ENCODE assay signal across 8 mouse cellular contexts in genomic region chr10:85044191-85044711, GRCm38 (mm10). TPM values are rescaled to one million over a fixed set of nuclear protein-coding genes. Genes with fewer than 3 reads are reported as not detected.
DNase-seq lines count a peak whose midpoint lies in the region; ATAC-seq and TF ChIP-seq lines count a peak whose summit lies in the region.

No protein-coding gene starts in this region.

- DNase-seq in left cerebral cortex, postnatal 4 days: peak; percentile 20
- DNase-seq in left cerebral cortex, postnatal 36 days (ENCODE audit: low spot score in 2 of 2): no peak
- no peak for DNase-seq in heart, embryonic 10.5 days (ENCODE audit: low spot score)
- peak; percentile 4 for DNase-seq in limb, embryonic 14.5 days (ENCODE audit: low spot score)
- DNase-seq in midbrain, postnatal 0 days (ENCODE audit: low spot score): peak; percentile 77
- DNase-seq in spleen, adult 18-20 months: no peak
- no peak for DNase-seq in gastrocnemius, postnatal 10 days

- H3K9me3 ChIP-seq in heart, embryonic 10.5 days: no peaks in the 10 kb centered on the region
- H3K9me3 ChIP-seq in limb, embryonic 14.5 days (ENCODE audit: control insufficient read depth, low read length): no peaks in the 10 kb centered on the region
- H3K9me3 ChIP-seq in midbrain, postnatal 0 days (ENCODE audit: low read length): no peaks in the 10 kb centered on the region

- WGBS in heart, embryonic 10.5 days: 18% methylated on average over 17 of the region's 17 CpGs
- WGBS in limb, embryonic 14.5 days: 32% methylated on average over 17 of the region's 17 CpGs
- 11% methylated on average over 17 of the region's 17 CpGs for WGBS in midbrain, postnatal 0 days

- H3K4me3 ChIP-seq in heart, embryonic 10.5 days: peak overlapping the region; percentile 57
- 0 out of 2 replicates have a peak overlapping the region, but pooled peaks have one; percentile 10 for H3K4me3 ChIP-seq in limb, embryonic 14.5 days (replicated peaks; ENCODE audit: low read length)
- H3K4me3 ChIP-seq in midbrain, postnatal 0 days (ENCODE audit: low read depth, low read length): no peak overlapping the region

- H3K27ac ChIP-seq in heart, embryonic 10.5 days: peak overlapping the region; percentile 86
- no peak overlapping the region for H3K27ac ChIP-seq in limb, embryonic 14.5 days (replicated peaks; ENCODE audit: low read depth, low read length)
- no peak overlapping the region for H3K27ac ChIP-seq in midbrain, postnatal 0 days (ENCODE audit: low read depth, low read length)

- TF ChIP-seq POLR2A in limb, embryonic 14.5 days (IDR thresholded peaks at IDR 0.05; ENCODE audit: borderline replicate concordance, extremely low read depth, insufficient read depth, insufficient read length): no peak

- H3K4me1 ChIP-seq in heart, embryonic 10.5 days: peaks cover 5% of the 10 kb centered on the region
- peaks cover 4% of the 10 kb centered on the region; the same call in 1 of the 2 replicates for H3K4me1 ChIP-seq in limb, embryonic 14.5 days (ENCODE audit: control insufficient read depth, insufficient read depth, low read length)
- H3K4me1 ChIP-seq in midbrain, postnatal 0 days (ENCODE audit: insufficient read depth, low read length): no peaks in the 10 kb centered on the region

- intact Hi-C loops in left cerebral cortex, postnatal 4 days (cut with DNase I): no loop called here
- intact Hi-C loops in left cerebral cortex, postnatal 36 days (cut with DNase I): loop anchor here (2.0 to 10.0 kb wide), 2 partner anchors 403 to 529 kb away; no protein-coding TSS in a partner anchor

- no peaks in the 10 kb centered on the region for H3K36me3 ChIP-seq in heart, embryonic 10.5 days
- H3K36me3 ChIP-seq in limb, embryonic 14.5 days (ENCODE audit: control insufficient read depth, insufficient read depth, low read length): no peaks in the 10 kb centered on the region
- no peaks in the 10 kb centered on the region for H3K36me3 ChIP-seq in midbrain, postnatal 0 days (ENCODE audit: insufficient read depth, low read length)

- H3K9ac ChIP-seq in limb, embryonic 14.5 days (ENCODE audit: low read depth, low read length, severe bottlenecking): no peak overlapping the region
- H3K9ac ChIP-seq in midbrain, postnatal 0 days (replicated peaks; ENCODE audit: low read length, poor library complexity, severe bottlenecking): no peak overlapping the region

- H3K27me3 ChIP-seq in heart, embryonic 10.5 days (ENCODE audit: insufficient read depth, poor library complexity, severe bottlenecking): no peaks in the 10 kb centered on the region
- H3K27me3 ChIP-seq in limb, embryonic 14.5 days (ENCODE audit: control insufficient read depth, insufficient read depth, low read length): no peaks in the 10 kb centered on the region
- H3K27me3 ChIP-seq in midbrain, postnatal 0 days (ENCODE audit: insufficient read depth, low read length): no peaks in the 10 kb centered on the region

- peak overlapping the region; percentile 45 for H3K4me2 ChIP-seq in limb, embryonic 14.5 days (replicated peaks; ENCODE audit: low read depth, low read length, severe bottlenecking)
- H3K4me2 ChIP-seq in midbrain, postnatal 0 days (ENCODE audit: low read depth, low read length, poor library complexity, severe bottlenecking): peak overlapping the region; percentile 31

- no peak for TF ChIP-seq CTCF in midbrain, postnatal 0 days (IDR thresholded peaks at IDR 0.05)

- peak; percentile 28; the same call in 1 of the 2 replicates for ATAC-seq in limb, embryonic 14.5 days (ENCODE audit: low FRiP score, low read depth)
- ATAC-seq in midbrain, postnatal 0 days (ENCODE audit: low FRiP score): peak; percentile 23; the same call in 1 of the 2 replicates
- ATAC-seq in activated CD4-positive, CD25-positive, alpha-beta regulatory T cell, adult 4 months: no peak

RNA-seq across cellular contexts. Expression of gene Fhl4, which starts 58.0 kb away (rescaled TPM):
- total RNA-seq in left cerebral cortex, postnatal 4 days (2021): 1 to 10 TPM; 1.3 TPM
- under 1 TPM; 0.63 to 0.69 TPM for total RNA-seq in left cerebral cortex, postnatal 36 days (2021)
- 1.1 and 1.4 TPM in 2 replicates for polyA plus RNA-seq in heart, embryonic 10.5 days (2016; fragmentation: Nextera tagmentation; extraction: Ambion mirVana)
- polyA plus RNA-seq in limb, embryonic 14.5 days (2012; rRNA removed): 0.75 and 1.0 TPM in 2 replicates
- 1.3 and 1.6 TPM in 2 replicates for polyA plus RNA-seq in limb, embryonic 14.5 days (2014; fragmentation: Nextera tagmentation; extraction: Ambion mirVana)
- 1.7 and 2.0 TPM in 2 replicates for total RNA-seq in midbrain, postnatal 0 days (2014; rRNA removed)
- 2.1 TPM in 2 replicates for polyA plus RNA-seq in midbrain, postnatal 0 days (2015; fragmentation: Nextera tagmentation; extraction: Ambion mirVana)
- under 1 TPM; 0.45 to 0.66 TPM for polyA plus RNA-seq in activated CD4-positive, CD25-positive, alpha-beta regulatory T cell, adult 4 months (2017; shearing (Covaris generic))
- under 1 TPM; 0.54 to 0.68 TPM for total RNA-seq in gastrocnemius, postnatal 10 days (2021)

RNA-seq across cellular contexts. Expression of gene Tmem263, which starts 58.2 kb away (rescaled TPM):
- total RNA-seq in left cerebral cortex, postnatal 4 days (2021): 10 to 100 TPM; 31.9 to 32.7 TPM
- 10 to 100 TPM; 34.5 to 39.8 TPM for total RNA-seq in left cerebral cortex, postnatal 36 days (2021)
- 52.5 and 59.8 TPM in 2 replicates for polyA plus RNA-seq in heart, embryonic 10.5 days (2016; fragmentation: Nextera tagmentation; extraction: Ambion mirVana)
- polyA plus RNA-seq in limb, embryonic 14.5 days (2012; rRNA removed): 27.5 and 29.1 TPM in 2 replicates
- 83.7 and 87.4 TPM in 2 replicates for polyA plus RNA-seq in limb, embryonic 14.5 days (2014; fragmentation: Nextera tagmentation; extraction: Ambion mirVana)
- total RNA-seq in midbrain, postnatal 0 days (2014; rRNA removed): 29.6 and 33.5 TPM in 2 replicates
- polyA plus RNA-seq in midbrain, postnatal 0 days (2015; fragmentation: Nextera tagmentation; extraction: Ambion mirVana): 44.2 and 46.5 TPM in 2 replicates
- polyA plus RNA-seq in activated CD4-positive, CD25-positive, alpha-beta regulatory T cell, adult 4 months (2017; shearing (Covaris generic)): 10 to 100 TPM; 31.9 to 40.0 TPM
- total RNA-seq in gastrocnemius, postnatal 10 days (2021): 10 to 100 TPM; 23.6 to 30.1 TPM

Comparison
In these comparisons a context has a peak if more than half of its experiments do, and no peak if none do; other contexts are left out.
1. DNase-seq: peak in left cerebral cortex, postnatal 4 days (single experiment), limb, embryonic 14.5 days (single experiment) and midbrain, postnatal 0 days (single experiment); none in left cerebral cortex, postnatal 36 days (0 of 2), heart, embryonic 10.5 days (single experiment), spleen, adult 18-20 months (0 of 2) and gastrocnemius, postnatal 10 days (single experiment).